19 mouse cellular contexts compared by ENCODE assay signal in genomic region chr5:75805011-75805410, GRCm38 (mm10).
"Had no signal": no experiment of that assay in that cellular context is flagged by ENCODE, and none has a peak within 500 bp of the region (broad histone marks: within the 10 kb centered on the region; RNA-seq: fewer than 3 reads in every experiment).

No protein-coding gene starts in this region.

- H3K4me2 ChIP-seq: liver, embryonic 15.5 days; lung, embryonic 14.5 days; midbrain, embryonic 12.5 days; neural tube, embryonic 13.5 days; neural tube, embryonic 15.5 days had no signal

- DNase-seq: liver, postnatal 0 days; lung, embryonic 14.5 days; lung, postnatal 10 days; lung, postnatal 4 days; midbrain, embryonic 14.5 days; retina, postnatal 1 day; right cerebral cortex, adult 18-20 months; right cerebral cortex, postnatal 25 days; right cerebral cortex, postnatal 4 days; spleen, adult 18-20 months; thymus, adult 18-20 months; thymus, postnatal 14 days; thymus, postnatal 36 days had no signal

- H3K4me3 ChIP-seq: liver, embryonic 15.5 days; midbrain, embryonic 12.5 days; myocyte; neural tube, embryonic 13.5 days; neural tube, embryonic 15.5 days had no signal

- ATAC-seq: liver, postnatal 0 days; midbrain, embryonic 16.5 days had no signal

- H3K36me3 ChIP-seq: liver, embryonic 15.5 days; midbrain, embryonic 12.5 days; neural tube, embryonic 13.5 days; neural tube, embryonic 15.5 days had no signal

- H3K9me3 ChIP-seq: liver, embryonic 15.5 days; midbrain, embryonic 12.5 days; neural tube, embryonic 13.5 days; neural tube, embryonic 15.5 days had no signal

- H3K9ac ChIP-seq: liver, embryonic 15.5 days; liver, postnatal 0 days; lung, embryonic 14.5 days; midbrain, embryonic 12.5 days; neural tube, embryonic 13.5 days; neural tube, embryonic 15.5 days had no signal

- H3K27ac ChIP-seq: liver, embryonic 15.5 days; midbrain, embryonic 12.5 days; neural tube, embryonic 13.5 days; neural tube, embryonic 15.5 days had no signal

- H3K27me3 ChIP-seq: liver, embryonic 15.5 days; midbrain, embryonic 12.5 days; neural tube, embryonic 13.5 days; neural tube, embryonic 15.5 days had no signal
